Mouse (Mus musculus): Measurements from ENCODE around the gene 2610042L04Rik.
"Not testable (repeated sequence)": the region's sequence is repeated elsewhere in the genome, so short reads cannot be mapped to it uniquely, and the experiment has no call there.

2610042L04Rik gene

GRCm38 (mm10) chr14:4334476-4335080 is at the start of gene 2610042L04Rik:
TSS of gene 2610042L04Rik (plus strand) at chr14:4334763.
- not testable (repeated sequence) for DNase-seq (ENCODE audit: low read depth, low spot score)

GRCm38 (mm10) chr14:4316983-4317382 is 17.6 kb upstream of the 2610042L04Rik start, which contains the start of gene Gm3149:
TSS of gene Gm3149 (plus strand) at chr14:4317283.
- not testable (repeated sequence) for DNase-seq (ENCODE audit: low read depth, low spot score)

- not testable (repeated sequence) for DNase-seq (ENCODE audit: low read depth, low spot score)
Measured at GRCm38 (mm10) chr14:4335506-4335905, 943 bp downstream of the 2610042L04Rik start.

GRCm38 (mm10) chr14:4368991-4369390 is 34.4 kb downstream of the 2610042L04Rik start:
- DNase-seq (ENCODE audit: low read depth, low spot score): not testable (repeated sequence)

- DNase-seq (ENCODE audit: low read depth, low spot score): not testable (repeated sequence)
Measured at GRCm38 (mm10) chr14:4369691-4370090, 35.1 kb downstream of the 2610042L04Rik start.

GRCm38 (mm10) chr14:4377871-4378270 is 43.3 kb downstream of the 2610042L04Rik start:
- DNase-seq (ENCODE audit: low read depth, low spot score): not testable (repeated sequence)

- not testable (repeated sequence) for DNase-seq (ENCODE audit: low read depth, low spot score)
Measured at GRCm38 (mm10) chr14:4385606-4386005, 51.0 kb downstream of the 2610042L04Rik start.

GRCm38 (mm10) chr14:4392841-4393530 is 58.4 kb downstream of the 2610042L04Rik start:
- DNase-seq (ENCODE audit: low read depth, low spot score): not testable (repeated sequence)

GRCm38 (mm10) chr14:4397226-4397625 is 62.7 kb downstream of the 2610042L04Rik start, which contains the start of gene Gm3159:
TSS of gene Gm3159 (plus strand) at chr14:4397526.
- not testable (repeated sequence) for DNase-seq (ENCODE audit: low read depth, low spot score)

GRCm38 (mm10) chr14:4398624-4399023 is 64.1 kb downstream of the 2610042L04Rik start:
- DNase-seq (ENCODE audit: low read depth, low spot score): not testable (repeated sequence)

GRCm38 (mm10) chr14:4400115-4400789 is 65.7 kb downstream of the 2610042L04Rik start:
- not testable (repeated sequence) for DNase-seq (ENCODE audit: low read depth, low spot score)

GRCm38 (mm10) chr14:4401245-4401644 is 66.7 kb downstream of the 2610042L04Rik start:
- DNase-seq (ENCODE audit: low read depth, low spot score): not testable (repeated sequence)

GRCm38 (mm10) chr14:4403840-4404239 is 69.3 kb downstream of the 2610042L04Rik start:
- not testable (repeated sequence) for DNase-seq (ENCODE audit: low read depth, low spot score)
